Mouse (Mus musculus): ENCODE data around the gene Trim60.

Trim60 gene

GRCm38 (mm10) chr8:64987731-64988130 is 30.7 kb downstream of the Trim60 start, which contains the start of gene Trim75:
TSS of gene Trim75 (minus strand) at chr8:64987831.
- no peak for DNase-seq (ENCODE audit: low read depth)

- DNase-seq (ENCODE audit: low read depth), result no peak
These were observed 35.1 kb downstream of the Trim60 start for GRCm38 (mm10) chr8:64983150-64983897.

GRCm38 (mm10) chr8:64962836-64963235 is 55.5 kb downstream of the Trim60 start:
- peak; percentile 60 for DNase-seq (ENCODE audit: low read depth)

GRCm38 (mm10) chr8:64959025-64959424 is 59.4 kb downstream of the Trim60 start:
- no peak for DNase-seq (ENCODE audit: low read depth)

GRCm38 (mm10) chr8:64952101-64952500 is 66.3 kb downstream of the Trim60 start:
- no peak for DNase-seq (ENCODE audit: low read depth)

Data from 416B (cell line).